Mouse (Mus musculus): ENCODE measurements around the gene Fam214b. TPM values are rescaled to one million over a fixed set of nuclear protein-coding genes. Genes with fewer than 3 reads are reported as not detected.

Gene Fam214b
- polyA plus RNA-seq, 1 experiment = 50.4 TPM

DNA sequence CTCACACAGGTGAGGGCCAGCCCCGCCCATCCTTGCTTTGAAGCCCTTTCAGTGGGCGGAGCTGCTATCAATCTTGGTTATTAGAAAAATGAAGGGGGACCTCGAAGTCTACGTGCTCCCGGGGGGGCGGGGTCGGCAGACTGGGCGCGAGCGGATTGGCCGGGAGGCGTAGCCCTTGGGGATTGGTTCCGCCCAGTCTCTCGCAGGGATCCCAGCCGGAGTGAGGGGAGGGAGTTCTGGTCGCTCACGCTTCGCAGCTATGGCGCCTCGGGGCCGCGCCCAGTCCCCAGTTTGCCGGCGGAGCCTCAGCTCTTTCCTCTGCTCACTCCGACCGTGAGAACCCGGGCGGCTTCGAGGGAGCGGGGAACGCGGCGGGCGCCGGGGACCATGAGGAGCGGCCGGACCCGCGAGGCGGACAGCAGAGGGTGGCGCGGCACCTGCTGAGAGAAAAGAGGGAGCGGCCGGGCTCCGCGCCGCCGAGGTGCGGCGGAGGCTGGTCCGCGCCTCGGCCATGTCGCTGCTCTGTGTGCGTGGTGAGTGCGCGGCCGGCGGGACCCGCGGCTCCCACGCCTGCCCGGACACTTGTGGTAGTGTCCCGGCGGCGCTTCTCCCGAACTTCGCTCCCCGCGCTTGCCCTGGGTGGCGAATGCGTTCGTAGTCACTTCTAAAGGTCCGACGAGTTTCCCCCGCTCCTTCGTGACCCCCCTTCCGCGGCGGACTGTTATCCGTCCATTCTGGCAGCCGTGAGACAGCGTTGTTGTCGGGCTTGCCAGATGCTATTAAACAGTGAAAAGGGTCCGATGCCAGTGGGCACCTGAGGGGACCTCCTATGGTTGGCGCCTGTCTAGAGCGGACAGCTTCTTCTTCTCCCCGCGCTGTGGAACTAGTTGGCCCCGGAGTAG is 13.0 kb upstream of the Fam214b start, which contains the start of gene Unc13b:
Gene Unc13b, plus strand, starts transcription at position 201 of the 902 bp plus-strand sequence.
- Histone ChIP-seq H3K27ac (ENCODE audit: insufficient read depth, low read depth, low read length) (no peak within 1 kb of the TSS), H3K4me3 (ENCODE audit: insufficient read depth, low read length) (peak within 1 kb of the TSS; percentile 60), H3K4me1 (ENCODE audit: control insufficient read depth, insufficient read depth, low read length) (no peaks in the 10 kb centered on the region)
- no peak for TF ChIP-seq POLR2A (IDR thresholded peaks at IDR 0.05; ENCODE audit: borderline replicate concordance, low read depth, low read length)
- TF ChIP-seq CTCF (IDR thresholded peaks at IDR 0.05; ENCODE audit: low read depth, low read length) = no peak

GRCm38 (mm10) chr4:43058392-43058752 is 12.4 kb upstream of the Fam214b start:
- Histone ChIP-seq H3K4me1 (ENCODE audit: control insufficient read depth, insufficient read depth, low read length) (no peaks in the 10 kb centered on the region), H3K4me3 (ENCODE audit: insufficient read depth, low read length) (peak overlapping the region; percentile 60), H3K27ac (ENCODE audit: insufficient read depth, low read depth, low read length) (no peak overlapping the region)
- TF ChIP-seq CTCF (IDR thresholded peaks at IDR 0.05; ENCODE audit: low read depth, low read length) (no peak), POLR2A (IDR thresholded peaks at IDR 0.05; ENCODE audit: borderline replicate concordance, low read depth, low read length) (no peak)

DNA sequence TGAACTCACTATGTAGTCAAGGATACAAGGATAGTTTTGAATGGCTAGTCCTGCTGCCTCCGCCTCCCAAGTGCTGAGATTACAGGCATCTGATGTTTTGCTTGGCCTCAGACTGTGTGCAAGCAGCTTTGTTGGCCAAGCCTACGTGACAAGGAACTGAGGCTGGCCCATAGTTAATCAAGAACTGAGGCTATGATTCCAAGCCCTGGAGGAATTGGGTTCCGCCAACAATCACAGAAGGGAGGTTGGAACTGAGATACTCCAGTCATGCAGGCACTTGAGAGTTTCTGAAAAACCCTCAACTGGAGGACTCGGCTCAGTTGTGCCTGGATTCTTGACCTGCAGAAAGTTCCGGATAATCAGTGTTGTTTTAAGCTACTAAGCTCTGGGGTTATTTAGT is 11.6 kb upstream of the Fam214b start:
- no peak for TF ChIP-seq POLR2A (IDR thresholded peaks at IDR 0.05; ENCODE audit: borderline replicate concordance, low read depth, low read length)
- Histone ChIP-seq H3K4me1 (ENCODE audit: control insufficient read depth, insufficient read depth, low read length) (no peaks in the 10 kb centered on the region), H3K27ac (ENCODE audit: insufficient read depth, low read depth, low read length) (no peak overlapping the region), H3K4me3 (ENCODE audit: insufficient read depth, low read length) (no peak overlapping the region)

- Histone ChIP-seq H3K27ac (ENCODE audit: insufficient read depth, low read depth, low read length) (no peak overlapping the region), H3K4me1 (ENCODE audit: control insufficient read depth, insufficient read depth, low read length) (no peaks in the 10 kb centered on the region), H3K4me3 (ENCODE audit: insufficient read depth, low read length) (no peak overlapping the region)
- TF ChIP-seq POLR2A (IDR thresholded peaks at IDR 0.05; ENCODE audit: borderline replicate concordance, low read depth, low read length) (no peak), CTCF (IDR thresholded peaks at IDR 0.05; ENCODE audit: low read depth, low read length) (0 out of 2 replicates have a peak, but pooled peaks have one; percentile 22)
These were observed 6.6 kb upstream of the Fam214b start for GRCm38 (mm10) chr4:43052627-43053026.

DNA sequence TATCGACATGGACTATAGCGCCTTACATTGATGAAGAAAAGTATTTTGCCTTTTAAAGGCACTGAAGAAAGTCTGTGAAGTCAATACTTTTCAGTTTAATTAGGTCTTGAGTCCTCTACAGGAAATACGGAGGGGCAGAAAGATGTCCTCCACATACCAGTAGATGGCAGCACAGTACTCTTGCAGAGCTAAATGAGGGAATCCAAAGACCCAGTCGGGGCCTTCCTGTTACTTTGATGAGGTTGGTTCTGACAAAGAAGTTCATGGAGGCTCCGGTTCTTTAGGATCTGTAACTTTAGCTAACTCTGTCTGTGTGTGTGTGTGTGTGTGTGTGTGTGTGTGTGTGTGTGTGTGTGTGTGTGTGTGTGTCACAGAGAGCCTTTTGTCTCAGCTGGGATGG is 1.2 kb upstream of the Fam214b start:
- H3K4me3 ChIP-seq (ENCODE audit: insufficient read depth, low read length) = no peak overlapping the region
- H3K27ac ChIP-seq (ENCODE audit: insufficient read depth, low read depth, low read length) = no peak overlapping the region
- TF ChIP-seq POLR2A (IDR thresholded peaks at IDR 0.05; ENCODE audit: borderline replicate concordance, low read depth, low read length) (no peak), CTCF (IDR thresholded peaks at IDR 0.05; ENCODE audit: low read depth, low read length) (no peak)
- peaks cover 25% of the 10 kb centered on the region for H3K4me1 ChIP-seq (ENCODE audit: control insufficient read depth, insufficient read depth, low read length)

- TF ChIP-seq POLR2A (IDR thresholded peaks at IDR 0.05; ENCODE audit: borderline replicate concordance, low read depth, low read length) = no peak
- TF ChIP-seq CTCF (IDR thresholded peaks at IDR 0.05; ENCODE audit: low read depth, low read length) = no peak
- Histone ChIP-seq H3K4me1 (ENCODE audit: control insufficient read depth, insufficient read depth, low read length) (peaks cover 28% of the 10 kb centered on the region), H3K27ac (ENCODE audit: insufficient read depth, low read depth, low read length) (no peak overlapping the region), H3K4me3 (ENCODE audit: insufficient read depth, low read length) (peak overlapping the region; percentile 92)
These were observed 587 bp upstream of the Fam214b start for GRCm38 (mm10) chr4:43046607-43047006.

- Histone ChIP-seq H3K4me1 (ENCODE audit: control insufficient read depth, insufficient read depth, low read length) (peaks cover 38% of the 10 kb centered on the region), H3K4me3 (ENCODE audit: insufficient read depth, low read length) (peak overlapping the region; percentile 74), H3K27ac (ENCODE audit: insufficient read depth, low read depth, low read length) (peak overlapping the region; percentile 94)
- TF ChIP-seq POLR2A (IDR thresholded peaks at IDR 0.05; ENCODE audit: borderline replicate concordance, low read depth, low read length) (no peak), CTCF (IDR thresholded peaks at IDR 0.05; ENCODE audit: low read depth, low read length) (no peak)
These were observed 748 bp downstream of the Fam214b start for GRCm38 (mm10) chr4:43045285-43045658.

- peak overlapping the region; percentile 94 for H3K27ac ChIP-seq (ENCODE audit: insufficient read depth, low read depth, low read length)
- H3K4me1 ChIP-seq (ENCODE audit: control insufficient read depth, insufficient read depth, low read length) = peaks cover 38% of the 10 kb centered on the region
- H3K4me3 ChIP-seq (ENCODE audit: insufficient read depth, low read length) = peak overlapping the region; percentile 74
- TF ChIP-seq CTCF (IDR thresholded peaks at IDR 0.05; ENCODE audit: low read depth, low read length) (no peak), POLR2A (IDR thresholded peaks at IDR 0.05; ENCODE audit: borderline replicate concordance, low read depth, low read length) (no peak)
These were observed 1.3 kb downstream of the Fam214b start for GRCm38 (mm10) chr4:43044673-43045072.

DNA sequence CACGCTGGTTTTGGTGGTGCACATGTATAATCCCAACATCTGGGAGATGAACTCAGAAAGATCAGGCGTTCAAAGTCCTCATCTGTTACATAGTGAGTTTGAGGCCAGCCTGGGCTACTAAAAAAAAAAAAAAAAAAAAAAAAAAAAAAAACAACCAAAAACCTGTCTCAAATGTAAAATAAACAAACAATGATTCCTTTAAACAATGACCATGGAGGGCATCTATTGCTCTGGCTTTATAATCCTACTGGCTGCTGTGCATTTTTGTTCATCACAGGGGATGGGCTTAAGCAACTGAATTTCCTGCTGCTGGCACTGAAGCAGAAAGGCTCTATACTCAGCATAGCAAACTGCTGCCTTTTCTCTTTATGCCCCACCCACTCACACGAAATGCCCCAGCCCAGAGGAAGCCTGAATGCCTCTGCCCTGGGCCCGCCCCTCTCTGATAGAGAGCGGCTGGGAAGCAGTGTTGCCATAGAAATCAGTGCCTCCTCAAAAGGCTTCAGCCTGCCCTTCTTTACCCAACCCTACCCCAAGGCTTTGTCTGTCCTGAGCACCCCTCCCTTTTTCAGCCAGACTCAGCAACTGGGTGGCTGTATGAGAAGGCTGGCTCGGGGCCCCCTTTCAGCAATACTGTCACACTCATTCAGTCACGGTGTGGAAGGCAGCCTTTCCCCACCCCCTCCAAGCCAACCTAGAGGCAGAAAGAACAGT is 2.2 kb downstream of the Fam214b start:
- no peak for TF ChIP-seq CTCF (IDR thresholded peaks at IDR 0.05; ENCODE audit: low read depth, low read length)
- no peak for TF ChIP-seq POLR2A (IDR thresholded peaks at IDR 0.05; ENCODE audit: borderline replicate concordance, low read depth, low read length)
- Histone ChIP-seq H3K4me1 (ENCODE audit: control insufficient read depth, insufficient read depth, low read length) (peaks cover 43% of the 10 kb centered on the region), H3K27ac (ENCODE audit: insufficient read depth, low read depth, low read length) (peak overlapping the region; percentile 94), H3K4me3 (ENCODE audit: insufficient read depth, low read length) (peak overlapping the region; percentile 52)

Data from bone marrow macrophage, adult 2 months (primary cell).